Mouse (Mus musculus) cerebellum, adult 2 months (tissue): ENCODE data around the gene Lsamp.

Experiments
- CTCF ChIP-seq: fragments of 200-500 bp; IDR thresholded peaks from 2 replicates; pipeline ENCODE4 v1.5.1; 2011; ENCODE audit warnings: low read depth, mild to moderate bottlenecking, control low read depth, low read length, moderate library complexity, borderline replicate concordance; ENCODE audit not compliant: insufficient read depth
- POLR2A ChIP-seq: fragments of 200-500 bp; IDR thresholded peaks from 2 replicates; pipeline ENCODE4 v1.6.1; 2011; ENCODE audit warnings: low read length, control low read depth, borderline replicate concordance; ENCODE audit not compliant: insufficient read depth

DNA sequence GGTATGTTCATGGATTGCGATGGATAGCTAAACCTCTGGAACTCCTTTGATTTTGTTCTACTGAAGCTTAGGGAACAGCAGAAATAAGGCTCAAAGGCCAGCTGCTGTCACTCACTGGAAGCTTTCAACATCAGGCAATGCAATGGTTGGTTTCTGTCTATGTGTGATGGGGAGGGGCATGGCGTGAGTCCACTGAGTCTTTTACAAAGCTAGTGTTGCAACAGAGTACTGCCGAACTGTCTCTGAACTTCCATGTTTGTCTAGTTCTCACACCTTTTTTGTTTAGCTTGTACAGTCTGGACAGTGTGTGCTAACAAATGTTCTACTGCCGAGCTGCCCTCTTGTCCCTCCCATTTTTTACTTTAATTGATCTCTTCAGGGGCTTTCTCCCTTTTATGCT, 1258.7 kb downstream of the Lsamp start:
- TF ChIP-seq CTCF (no peak), POLR2A (no peak)
